Comparison of ENCODE assay signal across 9 mouse cellular contexts in the genomic region with DNA sequence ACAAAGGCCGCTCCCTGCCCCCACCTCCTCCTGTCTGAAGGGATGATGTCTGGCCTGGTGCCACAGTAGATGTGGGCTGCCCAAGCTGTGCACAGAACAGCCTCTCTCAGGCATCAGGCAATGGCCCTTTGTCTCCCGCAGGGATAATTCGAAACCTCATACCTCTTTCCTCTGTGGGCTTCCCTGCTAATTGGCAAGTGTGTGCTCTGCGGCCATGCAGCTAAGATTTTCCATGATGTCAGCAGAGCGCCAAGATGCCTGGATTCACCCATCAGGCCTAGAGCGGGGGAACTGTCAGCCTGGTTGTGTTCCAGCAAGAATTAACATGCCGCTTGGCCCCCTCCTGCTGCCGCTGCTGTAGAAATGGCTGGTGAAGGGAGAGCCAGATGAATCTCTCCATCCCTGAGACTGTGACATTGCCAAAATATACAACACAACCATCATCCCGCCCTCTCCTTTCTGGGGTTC. TPM values are rescaled to one million over a fixed set of nuclear protein-coding genes. Genes with fewer than 3 reads are reported as not detected.
A peak's percentile ranks its signal among the peaks of the same experiment; 100 is the strongest.
DNase-seq lines count a peak whose midpoint lies in the region; ATAC-seq lines count a peak whose summit lies in the region.
"Had no signal": no experiment of that assay in that cellular context is flagged by ENCODE, and none has a peak within 500 bp of the region (broad histone marks: within the 10 kb centered on the region; RNA-seq: fewer than 3 reads in every experiment).

No protein-coding gene starts in this region.

- peaks cover 23% of the 10 kb centered on the region for H3K4me1 ChIP-seq in heart, embryonic 10.5 days
- peaks cover 25% of the 10 kb centered on the region for H3K4me1 ChIP-seq in neural tube, embryonic 12.5 days

- peak; percentile 87 for ATAC-seq in neural tube, embryonic 12.5 days (ENCODE audit: low FRiP score, low read depth)
- ATAC-seq in monocyte, adult 5-6 weeks (replicated peaks; ENCODE audit: insufficient number of reproducible peaks, low FRiP score, low TSS enrichment, poor library complexity, severe bottlenecking), result no peak

- 7% methylated on average over 9 of the region's 9 CpGs for WGBS in heart, embryonic 10.5 days
- 8% methylated on average over 9 of the region's 9 CpGs for WGBS in neural tube, embryonic 12.5 days

- peak overlapping the region; percentile 27 for H3K4me3 ChIP-seq in heart, embryonic 10.5 days
- no peak overlapping the region for H3K4me3 ChIP-seq in neural tube, embryonic 12.5 days

- no peaks in the 10 kb centered on the region for H3K36me3 ChIP-seq in heart, embryonic 10.5 days
- no peaks in the 10 kb centered on the region for H3K36me3 ChIP-seq in neural tube, embryonic 12.5 days
- H3K36me3 ChIP-seq: G1E had no signal

- no peak for DNase-seq in heart, embryonic 10.5 days (ENCODE audit: low spot score)
- no peak for DNase-seq in heart, postnatal 36 days
- peak; percentile 94 for DNase-seq in cerebellum, adult 9-11 months
- DNase-seq in frontal cortex, postnatal 10 days (ENCODE audit: low spot score in 2 of 2), result peak; percentile 56 to 59
- peak; percentile 71 to 72 for DNase-seq in layer of hippocampus, postnatal 14 days (ENCODE audit: low spot score in 2 of 2)
- no peak for DNase-seq in testis, postnatal 14 days (ENCODE audit: low spot score)

- intact Hi-C loops in heart, postnatal 36 days (cut with DNase I), result no loop called here

- H3K9ac ChIP-seq in neural tube, embryonic 12.5 days, result peak overlapping the region; percentile 41

- no peaks in the 10 kb centered on the region for H3K9me3 ChIP-seq in heart, embryonic 10.5 days
- H3K9me3 ChIP-seq in neural tube, embryonic 12.5 days, result no peaks in the 10 kb centered on the region
- H3K9me3 ChIP-seq: G1E had no signal

- peak overlapping the region; percentile 12 for H3K4me2 ChIP-seq in neural tube, embryonic 12.5 days (replicated peaks)

- H3K27me3 ChIP-seq in heart, embryonic 10.5 days (ENCODE audit: insufficient read depth, poor library complexity, severe bottlenecking), result peaks cover 46% of the 10 kb centered on the region
- H3K27me3 ChIP-seq in neural tube, embryonic 12.5 days (replicated peaks), result no peaks in the 10 kb centered on the region

- H3K27ac ChIP-seq in heart, embryonic 10.5 days, result peak overlapping the region; percentile 70; the same call in 1 of the 2 replicates
- H3K27ac ChIP-seq in neural tube, embryonic 12.5 days, result peak overlapping the region; percentile 75

RNA-seq across cellular contexts. Expression of gene Tnrc6c, which starts 25.7 kb away (rescaled TPM):
- polyA plus RNA-seq in heart, embryonic 10.5 days (2016; fragmentation: Nextera tagmentation; extraction: Ambion mirVana), result 6.1 and 7.4 TPM in 2 replicates
- 10 to 100 TPM; 28.1 to 34.1 TPM for total RNA-seq in heart, postnatal 36 days (2021)
- 10 to 100 TPM; 61.8 to 67.9 TPM for total RNA-seq in layer of hippocampus, postnatal 14 days (2021)
- polyA plus RNA-seq in neural tube, embryonic 12.5 days (2016; fragmentation: Nextera tagmentation; extraction: Ambion mirVana), result 25.0 and 26.6 TPM in 2 replicates
- total RNA-seq in monocyte, adult 5-6 weeks (2017), result 20.2 to 43.0 TPM (median 22.1 TPM) in 3 replicates

Comparison
In these comparisons a context has a peak if more than half of its experiments do, and no peak if none do; other contexts are left out.
1. DNase-seq: peak in cerebellum, adult 9-11 months (single experiment), frontal cortex, postnatal 10 days (2 of 2) and layer of hippocampus, postnatal 14 days (2 of 2); none in heart, embryonic 10.5 days (single experiment), heart, postnatal 36 days (0 of 2) and testis, postnatal 14 days (single experiment).